Mouse (Mus musculus): ENCODE results near the gene Atrnl1. TPM values are rescaled to one million over a fixed set of nuclear protein-coding genes. Genes with fewer than 3 reads are reported as not detected.
A peak's percentile ranks its signal among the peaks of the same experiment; 100 is the strongest.

Gene Atrnl1
- polyA plus RNA-seq, 1 experiment = 5.6 TPM

DNA sequence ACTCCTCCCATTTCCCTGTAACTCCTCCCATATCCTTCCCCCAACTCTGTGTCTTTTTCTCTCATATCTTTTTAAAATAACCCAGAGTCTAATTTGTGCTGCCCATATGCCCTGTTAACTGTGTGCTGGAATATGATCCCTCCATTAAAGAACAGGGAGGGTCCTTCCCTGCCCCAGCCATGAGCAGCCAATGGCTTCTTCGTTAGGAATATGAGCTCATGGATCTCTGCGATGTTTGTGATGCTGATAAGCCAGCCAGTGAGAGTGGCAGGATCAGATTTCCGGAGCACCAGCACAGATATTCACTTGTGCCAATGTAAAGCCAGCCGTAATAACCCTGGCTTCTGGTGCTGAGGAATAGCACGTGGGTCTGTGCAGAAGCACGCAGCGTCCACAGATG is 477.6 kb downstream of the Atrnl1 start:
- TF ChIP-seq POLR2A (IDR thresholded peaks at IDR 0.05; ENCODE audit: low read depth, low read length) = no peak
- TF ChIP-seq CTCF (IDR thresholded peaks at IDR 0.05; ENCODE audit: extremely low read depth, insufficient read depth, insufficient read length, insufficient replicate concordance) = no peak
- Histone ChIP-seq H3K4me3 (ENCODE audit: extremely low read depth, insufficient read depth, insufficient read length) (no peak overlapping the region), H3K27ac (ENCODE audit: insufficient read depth, low read length) (no peak overlapping the region), H3K4me1 (ENCODE audit: control insufficient read depth, insufficient read depth, insufficient read length) (no peaks in the 10 kb centered on the region), H3K27me3 (ENCODE audit: control insufficient read depth, insufficient read depth, low read length) (no peaks in the 10 kb centered on the region), H3K36me3 (ENCODE audit: control insufficient read depth, insufficient read depth, low read length) (no peaks in the 10 kb centered on the region)
- DNase-seq (ENCODE audit: low read depth in 1 of 2, low spot score in 2 of 2) = no peak
- WGBS = 93% methylated on average over 7 of the region's 7 CpGs

DNA sequence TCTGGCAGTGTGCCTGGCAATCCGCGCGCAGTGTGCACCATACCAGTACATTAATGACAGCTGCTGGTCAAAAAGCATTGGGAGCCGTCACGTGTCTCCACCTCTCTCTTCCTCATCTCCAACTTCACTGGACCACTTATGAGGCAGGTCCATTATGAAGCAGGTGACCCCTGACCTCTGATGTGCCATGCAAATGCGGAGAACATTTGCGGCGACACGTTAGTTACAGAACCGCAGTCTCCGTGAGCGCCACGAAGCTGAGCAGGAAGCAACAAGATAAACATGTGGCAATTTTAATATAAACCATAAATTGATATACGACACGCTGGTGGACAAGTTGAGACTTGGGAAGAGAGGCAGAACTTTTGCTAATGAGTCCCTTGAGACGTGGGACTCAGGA is 481.1 kb downstream of the Atrnl1 start:
- WGBS = 94% methylated on average over 16 of the region's 16 CpGs
- peaks cover 3% of the 10 kb centered on the region; the same call in 1 of the 2 replicates for H3K4me1 ChIP-seq (ENCODE audit: control insufficient read depth, insufficient read depth, insufficient read length)
- no peak for DNase-seq (ENCODE audit: low read depth in 1 of 2, low spot score in 2 of 2)
- no peak overlapping the region for H3K27ac ChIP-seq (ENCODE audit: insufficient read depth, low read length)
- H3K36me3 ChIP-seq (ENCODE audit: control insufficient read depth, insufficient read depth, low read length) = no peaks in the 10 kb centered on the region
- no peak overlapping the region for H3K4me3 ChIP-seq (ENCODE audit: extremely low read depth, insufficient read depth, insufficient read length)
- H3K27me3 ChIP-seq (ENCODE audit: control insufficient read depth, insufficient read depth, low read length) = no peaks in the 10 kb centered on the region
- TF ChIP-seq CTCF (IDR thresholded peaks at IDR 0.05; ENCODE audit: extremely low read depth, insufficient read depth, insufficient read length, insufficient replicate concordance) = no peak

DNA sequence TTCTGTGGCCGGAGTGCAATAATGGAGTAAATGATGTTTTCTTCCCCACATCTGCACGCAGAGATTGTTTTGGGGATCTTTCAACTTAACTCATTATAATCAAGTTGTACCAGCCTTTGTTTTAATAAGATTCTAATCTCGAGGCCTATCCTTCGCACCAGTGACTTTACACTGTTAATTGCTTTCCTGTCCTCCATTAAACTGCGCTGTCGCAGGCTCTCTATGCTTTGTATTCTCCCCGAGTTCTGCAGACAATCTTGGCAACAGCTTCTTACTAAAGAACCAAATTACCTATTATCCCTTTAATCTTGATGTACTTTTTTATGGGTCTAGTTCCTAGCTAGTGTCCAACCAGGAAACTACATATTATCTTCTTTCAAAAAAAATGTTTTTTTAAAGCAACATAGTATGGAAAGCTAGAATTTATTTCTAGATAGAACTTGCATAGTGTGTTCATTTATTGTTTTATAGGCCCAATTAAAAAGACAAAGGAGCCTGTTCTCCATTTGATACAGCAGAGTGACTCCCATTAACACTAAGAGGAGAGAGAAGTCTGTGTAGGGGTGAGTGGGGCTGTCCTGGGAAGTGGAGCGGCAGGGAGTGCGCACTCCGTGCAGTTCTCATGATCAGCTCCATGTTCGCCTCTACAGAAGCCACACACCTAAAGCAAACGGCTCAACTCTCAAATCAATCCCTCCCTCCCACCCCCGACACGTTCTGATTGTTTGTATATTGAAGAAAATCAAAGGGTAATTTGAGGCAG is 484.1 kb downstream of the Atrnl1 start:
- DNase-seq (ENCODE audit: low read depth in 1 of 2, low spot score in 2 of 2) = no peak
- TF ChIP-seq POLR2A (IDR thresholded peaks at IDR 0.05; ENCODE audit: low read depth, low read length) = no peak
- no peak for TF ChIP-seq CTCF (IDR thresholded peaks at IDR 0.05; ENCODE audit: extremely low read depth, insufficient read depth, insufficient read length, insufficient replicate concordance)
- 91% methylated on average over 14 of the region's 14 CpGs for WGBS

DNA sequence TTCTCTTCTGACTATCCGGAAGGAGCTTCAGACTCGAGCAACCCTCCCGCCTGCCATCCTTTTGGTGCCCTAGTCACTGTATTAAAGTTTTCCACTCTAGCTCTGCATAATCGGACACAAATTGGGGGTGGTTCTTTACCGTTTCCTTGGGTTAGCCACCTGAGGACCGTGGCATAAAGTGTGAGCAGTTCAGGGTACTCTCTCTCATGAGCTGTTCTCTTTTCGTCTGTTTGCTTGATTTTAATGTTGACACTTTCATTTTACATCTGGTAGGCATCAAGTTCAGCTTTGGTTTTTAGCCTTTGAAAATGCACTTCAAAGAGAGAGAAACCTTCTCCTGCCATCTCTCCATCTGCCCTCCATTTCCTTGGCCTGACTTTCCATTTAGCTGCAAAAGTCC is 484.9 kb downstream of the Atrnl1 start:
- peak overlapping the region; percentile 10; the same call in 1 of the 2 replicates for H3K4me3 ChIP-seq (ENCODE audit: extremely low read depth, insufficient read depth, insufficient read length)
- peak overlapping the region; percentile 62 for H3K27ac ChIP-seq (ENCODE audit: insufficient read depth, low read length)
- TF ChIP-seq POLR2A (IDR thresholded peaks at IDR 0.05; ENCODE audit: low read depth, low read length) = no peak
- TF ChIP-seq CTCF (IDR thresholded peaks at IDR 0.05; ENCODE audit: extremely low read depth, insufficient read depth, insufficient read length, insufficient replicate concordance) = no peak
- H3K27me3 ChIP-seq (ENCODE audit: control insufficient read depth, insufficient read depth, low read length) = no peaks in the 10 kb centered on the region
- DNase-seq (ENCODE audit: low read depth in 1 of 2, low spot score in 2 of 2) = no peak
- H3K4me1 ChIP-seq (ENCODE audit: control insufficient read depth, insufficient read depth, insufficient read length) = peaks cover 3% of the 10 kb centered on the region; the same call in 1 of the 2 replicates
- 71% methylated on average over 7 of the region's 7 CpGs for WGBS
- no peaks in the 10 kb centered on the region for H3K36me3 ChIP-seq (ENCODE audit: control insufficient read depth, insufficient read depth, low read length)

More for the DNA sequence above, 484.1 kb downstream of the Atrnl1 start:
- H3K4me1 ChIP-seq (ENCODE audit: control insufficient read depth, insufficient read depth, insufficient read length) = peaks cover 3% of the 10 kb centered on the region; the same call in 1 of the 2 replicates
- no peaks in the 10 kb centered on the region for H3K27me3 ChIP-seq (ENCODE audit: control insufficient read depth, insufficient read depth, low read length)
- no peak overlapping the region for H3K27ac ChIP-seq (ENCODE audit: insufficient read depth, low read length)
- no peak overlapping the region for H3K4me3 ChIP-seq (ENCODE audit: extremely low read depth, insufficient read depth, insufficient read length)
- no peaks in the 10 kb centered on the region for H3K36me3 ChIP-seq (ENCODE audit: control insufficient read depth, insufficient read depth, low read length)

DNA sequence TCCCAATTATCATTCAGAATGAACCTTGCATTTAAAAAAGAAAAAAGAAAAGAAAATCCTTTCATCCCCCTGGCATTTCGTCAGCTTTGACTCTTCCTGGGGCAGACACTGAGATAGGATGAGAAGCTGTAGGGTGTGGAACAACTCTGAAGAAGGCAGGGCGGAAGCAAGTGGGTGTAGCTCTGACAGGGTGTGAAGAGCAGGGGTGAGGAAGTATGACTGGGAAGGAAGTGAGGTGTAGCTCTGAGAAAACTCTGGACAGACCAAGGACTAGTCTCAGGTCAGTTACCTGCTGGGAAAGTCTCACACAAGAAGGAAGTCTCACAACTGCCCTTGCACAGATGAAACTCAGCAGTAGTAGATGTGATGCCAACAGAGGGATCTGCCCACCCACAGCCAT is 486.4 kb downstream of the Atrnl1 start:
- Histone ChIP-seq H3K27me3 (ENCODE audit: control insufficient read depth, insufficient read depth, low read length) (no peaks in the 10 kb centered on the region), H3K4me1 (ENCODE audit: control insufficient read depth, insufficient read depth, insufficient read length) (peaks cover 3% of the 10 kb centered on the region; the same call in 1 of the 2 replicates), H3K36me3 (ENCODE audit: control insufficient read depth, insufficient read depth, low read length) (no peaks in the 10 kb centered on the region), H3K27ac (ENCODE audit: insufficient read depth, low read length) (no peak overlapping the region), H3K4me3 (ENCODE audit: extremely low read depth, insufficient read depth, insufficient read length) (no peak overlapping the region)
- no peak for DNase-seq (ENCODE audit: low read depth in 1 of 2, low spot score in 2 of 2)
- TF ChIP-seq POLR2A (IDR thresholded peaks at IDR 0.05; ENCODE audit: low read depth, low read length) (no peak), CTCF (IDR thresholded peaks at IDR 0.05; ENCODE audit: extremely low read depth, insufficient read depth, insufficient read length, insufficient replicate concordance) (no peak)
- 72% methylated on average over 2 of the region's 2 CpGs for WGBS

DNA sequence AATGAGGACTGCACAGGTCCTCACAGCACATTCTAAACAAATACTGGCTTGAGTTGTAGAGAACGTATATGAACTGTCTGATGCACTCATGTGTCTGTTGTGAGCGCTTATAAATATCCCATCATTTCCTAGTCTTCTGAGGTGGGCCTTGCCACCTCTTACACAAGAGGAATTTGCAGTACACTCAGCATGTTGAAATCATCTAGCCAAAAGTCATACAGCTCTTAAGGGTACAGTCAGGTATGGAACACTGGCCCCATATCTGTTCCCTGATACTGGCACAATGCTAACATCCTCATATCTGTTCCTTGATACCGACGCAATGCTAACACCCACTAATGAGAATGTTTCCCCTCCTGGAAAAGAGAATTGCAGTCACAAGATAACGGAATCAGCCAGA is 488.7 kb downstream of the Atrnl1 start:
- 89% methylated on average over 5 of the region's 5 CpGs for WGBS
- peaks cover 5% of the 10 kb centered on the region for H3K4me1 ChIP-seq (ENCODE audit: control insufficient read depth, insufficient read depth, insufficient read length)
- no peak overlapping the region for H3K27ac ChIP-seq (ENCODE audit: insufficient read depth, low read length)
- no peak for TF ChIP-seq CTCF (IDR thresholded peaks at IDR 0.05; ENCODE audit: extremely low read depth, insufficient read depth, insufficient read length, insufficient replicate concordance)
- no peak for TF ChIP-seq POLR2A (IDR thresholded peaks at IDR 0.05; ENCODE audit: low read depth, low read length)
- H3K4me3 ChIP-seq (ENCODE audit: extremely low read depth, insufficient read depth, insufficient read length) = no peak overlapping the region
- H3K27me3 ChIP-seq (ENCODE audit: control insufficient read depth, insufficient read depth, low read length) = no peaks in the 10 kb centered on the region
- DNase-seq (ENCODE audit: low read depth in 1 of 2, low spot score in 2 of 2) = no peak
- no peaks in the 10 kb centered on the region for H3K36me3 ChIP-seq (ENCODE audit: control insufficient read depth, insufficient read depth, low read length)

DNA sequence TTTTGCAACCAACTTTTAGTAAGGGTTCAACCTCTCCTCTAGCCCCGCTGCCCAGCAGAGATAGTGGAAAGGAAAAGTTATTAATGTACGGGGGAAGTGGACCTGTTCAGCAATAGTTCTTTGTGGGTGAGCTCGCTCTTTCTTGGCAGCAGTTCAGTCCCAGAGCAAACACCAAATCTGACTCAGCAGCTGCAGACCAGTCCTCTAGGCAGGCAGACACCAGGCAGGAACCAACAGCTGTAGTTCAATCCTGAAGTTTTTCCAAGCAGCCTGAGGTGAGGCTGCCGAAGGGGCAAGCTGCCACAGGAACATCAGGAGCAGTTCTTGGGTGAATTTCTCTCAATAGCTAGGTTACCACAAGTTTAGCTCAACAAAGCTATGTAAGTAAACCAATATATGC is 489.5 kb downstream of the Atrnl1 start:
- no peak overlapping the region for H3K4me3 ChIP-seq (ENCODE audit: extremely low read depth, insufficient read depth, insufficient read length)
- H3K36me3 ChIP-seq (ENCODE audit: control insufficient read depth, insufficient read depth, low read length) = no peaks in the 10 kb centered on the region
- no peaks in the 10 kb centered on the region for H3K27me3 ChIP-seq (ENCODE audit: control insufficient read depth, insufficient read depth, low read length)
- no peak for DNase-seq (ENCODE audit: low read depth in 1 of 2, low spot score in 2 of 2)
- H3K27ac ChIP-seq (ENCODE audit: insufficient read depth, low read length) = no peak overlapping the region
- peaks cover 7% of the 10 kb centered on the region; the same call in 1 of the 2 replicates for H3K4me1 ChIP-seq (ENCODE audit: control insufficient read depth, insufficient read depth, insufficient read length)
- TF ChIP-seq POLR2A (IDR thresholded peaks at IDR 0.05; ENCODE audit: low read depth, low read length) = no peak
- TF ChIP-seq CTCF (IDR thresholded peaks at IDR 0.05; ENCODE audit: extremely low read depth, insufficient read depth, insufficient read length, insufficient replicate concordance) = no peak
- WGBS = 87% methylated on average over 4 of the region's 4 CpGs
